Mouse (Mus musculus) embryonic stem cell, embryonic (primary cell): ENCODE data around the gene Soat1.
"Not testable (repeated sequence)": the region's sequence is repeated elsewhere in the genome, so short reads cannot be mapped to it uniquely, and the experiment has no call there.

Experiments
- CTCF ChIA-PET, 4 experiments: fragments of 300-600 bp in 2 of 4; fragments of 350-600 bp in 2 of 4; sonication (Branson Sonifier 250); formaldehyde crosslinking; loops; one replicate each; lab custom pipeline; 2022; ENCODE audit warnings: inconsistent platforms in 2 of 4; lab: Charles Lee
- POLR2A ChIA-PET, 4 experiments: fragments of 300-600 bp in 2 of 4; fragments of 350-600 bp in 2 of 4; sonication (Branson Sonifier 250); formaldehyde crosslinking; loops; one replicate each; lab custom pipeline; 2022; ENCODE audit warnings: antibody characterized with exemption in 4 of 4, inconsistent platforms in 1 of 4; lab: Charles Lee

The Soat1 gene

DNA sequence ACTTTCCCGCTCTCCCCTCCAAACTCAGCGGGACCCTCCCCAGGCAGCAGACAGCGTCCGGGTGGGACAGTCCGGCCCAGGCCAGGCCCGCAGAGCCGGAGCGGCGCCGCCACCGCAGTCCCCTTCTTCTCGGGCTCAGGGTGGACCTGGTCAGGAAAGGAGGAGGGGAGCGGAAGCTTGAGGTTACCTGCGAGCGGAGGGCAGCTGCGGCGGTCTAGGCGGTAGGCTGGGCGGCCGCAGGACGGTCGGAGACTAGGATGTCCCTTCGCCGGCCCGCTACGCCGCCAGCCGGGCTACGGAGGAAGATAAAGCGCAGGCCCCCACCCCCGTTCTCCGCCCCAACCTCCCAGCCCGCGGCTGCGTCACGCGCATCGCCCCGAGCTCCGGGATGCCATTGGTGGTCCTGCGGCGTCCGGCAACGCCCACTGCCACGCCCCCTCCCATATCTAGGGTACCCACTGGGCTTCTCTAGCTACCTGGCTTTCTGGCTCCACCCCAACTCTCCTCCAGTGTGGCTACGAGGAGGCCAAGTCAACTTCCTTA is at the start of gene Soat1:
Gene Soat1 (minus strand): TSS at position 371 of the 543 bp plus-strand sequence.
- ChIA-PET CTCF (interaction anchor here (0.6 to 1.5 kb wide), 10 partner anchors 10 to 1696 kb away, joined by 3 to 7 read pairs (median 4); no protein-coding TSS in a partner anchor), POLR2A (interaction anchor here (0.6 to 1.5 kb wide), 23 partner anchors 10 to 1375 kb away, joined by 3 to 8 read pairs (median 4); partner anchors contain the start of genes Abl2 (in 2 of the 4), Acbd6 (in 1 of the 4), Cep350 (in 1 of the 4) and Ier5 (in 1 of the 4))

DNA sequence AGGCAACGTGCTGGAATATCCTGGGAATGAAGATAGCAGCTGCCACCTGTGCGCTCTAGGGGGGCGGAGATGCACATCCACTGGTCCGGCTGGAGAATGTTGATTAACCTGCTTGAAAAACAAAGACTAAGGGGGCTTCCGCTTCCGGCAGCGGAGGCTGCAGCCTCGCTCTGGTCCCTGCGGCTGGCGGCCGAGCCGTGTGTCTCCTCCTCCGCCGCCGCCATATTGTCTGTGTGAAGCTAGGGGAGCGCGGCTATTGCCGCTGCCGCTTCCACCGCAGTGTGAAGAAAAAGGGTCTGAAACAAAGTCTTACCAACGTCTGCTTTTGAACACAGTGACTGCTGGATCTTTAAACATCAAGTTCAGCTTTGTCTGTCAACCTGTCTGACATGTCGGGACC is 49.7 kb upstream of the Soat1 start, which contains the start of gene Gm10031:
Gene Gm10031 (plus strand): TSS at position 171 of the 400 bp plus-strand sequence.
- CTCF ChIA-PET, POLR2A ChIA-PET: not testable (repeated sequence)

DNA sequence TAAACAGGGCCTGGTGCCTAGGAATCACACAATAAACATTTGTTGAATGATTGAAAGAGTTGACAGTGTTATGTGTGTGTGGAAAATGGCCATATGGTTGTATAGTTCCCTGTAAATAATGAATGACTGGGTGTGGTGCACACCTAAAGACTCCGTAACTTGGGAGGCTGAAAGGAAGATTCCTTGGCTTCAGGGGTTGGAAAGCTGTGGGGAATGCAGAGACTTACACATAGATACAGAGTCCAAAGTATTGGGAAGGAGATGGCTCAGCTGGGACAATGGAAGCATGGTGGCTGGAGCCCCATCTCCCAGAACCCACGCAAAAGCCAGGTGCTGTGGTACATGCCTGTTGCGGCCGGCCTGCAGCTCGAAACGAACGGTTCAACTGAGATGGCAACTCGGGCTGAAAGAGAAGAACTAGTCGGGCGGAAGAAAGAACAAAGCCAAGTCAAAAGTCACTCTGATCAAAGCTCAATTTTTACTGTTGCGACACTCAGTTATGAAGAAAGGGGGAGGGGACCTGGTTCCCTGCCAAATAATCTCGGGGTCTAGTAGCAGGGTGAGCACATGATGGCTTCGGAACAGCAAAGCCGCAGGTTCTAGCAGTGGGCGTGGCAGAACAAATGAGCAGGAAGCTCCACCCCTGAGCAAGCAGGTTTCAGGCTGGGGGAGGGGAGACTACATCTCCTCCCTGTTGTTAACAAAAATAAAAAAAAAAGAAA is 47.8 kb upstream of the Soat1 start:
- POLR2A ChIA-PET = interaction anchor here in 1 of 4 experiments (0.7 kb wide), 1 partner anchor 333 kb away, joined by 3 read pairs; no protein-coding TSS in a partner anchor
- CTCF ChIA-PET = interaction anchor here in 1 of 4 experiments (0.6 to 0.7 kb wide), 2 partner anchors 21 to 53 kb away, joined by 4 to 6 read pairs; no protein-coding TSS in a partner anchor

DNA sequence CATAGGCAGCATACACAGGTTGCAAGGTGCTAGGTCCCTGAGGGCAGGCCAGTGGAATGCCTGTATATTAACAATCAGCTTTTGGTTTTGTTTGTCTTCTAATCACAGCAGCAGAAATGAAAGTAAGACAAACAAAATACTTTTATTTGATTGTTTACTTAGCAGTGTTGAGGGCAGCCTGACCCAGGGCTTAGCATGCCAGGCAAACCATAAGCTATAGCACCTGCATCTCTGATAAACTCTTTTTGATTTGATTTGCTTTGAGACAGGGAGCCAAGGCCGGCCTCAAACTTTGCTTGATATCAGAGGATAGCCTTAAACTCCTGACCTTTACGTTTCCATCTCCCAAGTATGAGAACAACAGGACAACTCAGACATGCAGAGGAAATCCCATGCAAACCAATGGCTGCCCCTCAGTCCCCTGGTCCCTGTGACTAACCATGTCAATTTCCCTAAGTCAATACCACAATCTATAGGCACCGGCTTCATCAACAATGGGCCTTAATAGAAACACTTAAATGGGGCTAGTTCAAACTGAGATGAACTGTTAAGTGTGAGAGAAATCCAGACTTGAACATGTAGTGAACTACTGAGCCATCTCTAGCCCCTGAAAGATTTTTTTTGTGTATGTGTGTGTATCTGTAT is 46.1 kb upstream of the Soat1 start:
- ChIA-PET POLR2A (interaction anchor here in 1 of 4 experiments (0.9 kb wide), 1 partner anchor 8 kb away, joined by 5 read pairs; no protein-coding TSS in a partner anchor), CTCF (no interaction called here)

DNA sequence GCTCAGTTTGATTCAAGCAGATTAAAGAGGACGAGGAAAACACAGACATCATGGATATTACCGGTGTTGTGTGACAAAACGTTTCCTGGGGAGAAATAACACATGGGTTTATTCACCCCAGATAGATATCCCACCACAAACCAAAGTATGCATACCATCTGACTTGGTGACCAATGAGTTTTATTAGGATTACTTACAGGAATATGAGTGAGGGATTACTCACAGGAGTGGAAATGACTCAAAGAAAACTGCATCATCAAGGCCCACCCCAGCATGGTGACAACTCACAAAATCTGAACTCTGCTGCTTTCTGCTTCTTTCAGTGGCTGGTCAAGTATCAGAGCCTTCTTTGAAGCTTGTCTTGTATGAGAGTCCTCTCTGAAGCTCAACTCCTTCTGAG is 33.6 kb upstream of the Soat1 start:
- ChIA-PET POLR2A (interaction anchor here in 1 of 4 experiments (0.7 kb wide), 1 partner anchor 422 kb away, joined by 3 read pairs; no protein-coding TSS in a partner anchor), CTCF (interaction anchor here in 2 of 4 experiments (0.6 to 0.9 kb wide), 3 partner anchors 125 to 555 kb away, joined by 3 to 23 read pairs (median 3); no protein-coding TSS in a partner anchor)

DNA sequence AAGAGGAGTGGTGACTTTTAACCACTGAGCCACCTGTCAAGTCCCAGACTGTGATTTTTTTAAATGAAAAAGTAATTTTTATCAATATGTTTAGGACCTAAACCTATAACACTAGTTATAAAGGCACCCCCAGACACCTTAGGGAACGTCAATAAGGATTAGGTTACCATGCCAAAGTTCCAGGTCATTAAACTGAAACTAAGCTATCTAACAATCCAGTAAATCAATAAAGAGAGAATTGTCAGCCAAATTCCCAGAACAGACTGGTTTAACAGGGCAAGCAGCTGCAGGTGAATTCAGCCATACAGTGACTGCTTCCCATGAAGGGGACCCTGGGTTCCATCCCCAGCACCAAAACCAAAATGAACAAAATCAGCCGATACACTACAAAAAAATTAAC is 31.8 kb upstream of the Soat1 start:
- ChIA-PET POLR2A (no interaction called here), CTCF (interaction anchor here in 2 of 4 experiments (0.6 to 2.3 kb wide), 11 partner anchors 9 to 602 kb away, joined by 3 to 5 read pairs (median 4); partner anchors contain the start of genes Fam20b (in 1 of the 2) and Soat1 (in 1 of the 2))

DNA sequence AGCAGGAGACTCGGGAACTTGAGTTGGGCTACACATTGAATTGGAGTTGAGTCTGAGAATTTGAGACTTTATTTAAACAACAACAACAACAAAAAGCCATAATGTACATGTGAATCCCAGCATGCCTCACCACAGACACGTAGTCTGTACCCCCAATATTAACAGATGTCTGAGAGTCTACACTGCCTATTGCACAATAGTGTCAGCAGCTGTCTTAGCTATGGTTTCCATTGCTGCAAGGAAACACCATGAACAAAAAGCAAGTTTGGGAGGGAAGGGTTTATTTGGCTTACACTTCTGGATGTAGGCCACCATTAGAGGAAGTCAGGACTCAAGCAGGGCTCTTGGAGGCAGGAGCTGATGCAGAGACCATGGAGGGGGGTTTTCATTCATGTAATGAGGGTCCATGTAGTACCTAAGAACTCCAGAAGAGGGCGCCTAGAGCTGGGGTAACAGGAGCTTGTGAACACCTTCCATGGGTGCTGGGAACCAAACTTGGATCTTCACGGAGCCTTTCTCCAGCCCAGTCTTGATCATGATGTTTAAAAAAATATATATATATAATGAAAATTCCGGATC is 30.9 kb upstream of the Soat1 start:
- CTCF ChIA-PET = interaction anchor here (0.5 to 2.3 kb wide), 19 partner anchors 9 to 601 kb away, joined by 3 to 6 read pairs (median 4); partner anchors contain the start of genes Fam20b (in 1 of the 4) and Soat1 (in 1 of the 4)
- POLR2A ChIA-PET = interaction anchor here in 2 of 4 experiments (0.7 to 1.0 kb wide), 4 partner anchors 44 to 939 kb away, joined by 3 to 4 read pairs (median 4); no protein-coding TSS in a partner anchor

DNA sequence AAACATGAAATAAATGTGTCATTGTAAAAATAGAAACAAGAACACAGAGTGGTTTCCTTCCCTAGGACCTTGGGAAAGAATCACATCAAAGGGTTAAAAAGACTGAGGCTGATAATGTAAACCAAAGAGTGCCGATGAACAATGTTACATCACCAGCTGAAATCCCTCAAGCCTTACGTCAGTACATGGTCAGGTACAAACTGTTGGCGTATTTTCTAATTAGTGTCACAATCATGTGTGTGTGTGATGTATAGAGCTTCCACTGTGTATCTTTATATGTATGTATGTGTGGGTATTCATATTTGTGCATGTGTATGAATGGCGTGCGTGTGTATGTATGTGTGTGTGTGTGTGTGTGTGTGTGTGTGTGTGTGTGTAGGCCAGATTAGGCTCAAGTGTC is 22.8 kb upstream of the Soat1 start:
- CTCF ChIA-PET = interaction anchor here in 3 of 4 experiments (0.7 kb wide), 3 partner anchors 8 to 703 kb away, joined by 3 to 4 read pairs (median 4); no protein-coding TSS in a partner anchor
- POLR2A ChIA-PET = interaction anchor here in 1 of 4 experiments (0.7 kb wide), 1 partner anchor 10 kb away, joined by 3 read pairs; no protein-coding TSS in a partner anchor

DNA sequence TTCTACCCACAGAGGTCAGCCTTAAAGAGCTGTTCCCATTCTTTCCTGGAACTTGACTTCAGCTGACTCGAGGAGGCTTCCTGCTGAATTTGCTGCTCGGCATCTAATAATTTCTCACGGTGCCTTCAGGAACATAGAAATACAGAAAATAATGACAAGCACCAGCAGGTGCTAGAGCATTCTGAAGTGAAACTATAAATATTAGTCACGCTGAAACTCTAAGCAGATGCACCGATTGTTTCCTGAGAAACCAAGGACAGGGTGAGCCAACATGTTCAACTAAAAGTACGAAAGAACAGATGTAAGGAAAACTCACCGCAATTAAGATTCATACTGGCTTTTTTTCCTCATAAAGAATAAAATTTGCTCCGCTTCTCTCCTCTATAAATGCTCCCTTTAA is 20.9 kb upstream of the Soat1 start:
- CTCF ChIA-PET = no interaction called here
- POLR2A ChIA-PET = no interaction called here

DNA sequence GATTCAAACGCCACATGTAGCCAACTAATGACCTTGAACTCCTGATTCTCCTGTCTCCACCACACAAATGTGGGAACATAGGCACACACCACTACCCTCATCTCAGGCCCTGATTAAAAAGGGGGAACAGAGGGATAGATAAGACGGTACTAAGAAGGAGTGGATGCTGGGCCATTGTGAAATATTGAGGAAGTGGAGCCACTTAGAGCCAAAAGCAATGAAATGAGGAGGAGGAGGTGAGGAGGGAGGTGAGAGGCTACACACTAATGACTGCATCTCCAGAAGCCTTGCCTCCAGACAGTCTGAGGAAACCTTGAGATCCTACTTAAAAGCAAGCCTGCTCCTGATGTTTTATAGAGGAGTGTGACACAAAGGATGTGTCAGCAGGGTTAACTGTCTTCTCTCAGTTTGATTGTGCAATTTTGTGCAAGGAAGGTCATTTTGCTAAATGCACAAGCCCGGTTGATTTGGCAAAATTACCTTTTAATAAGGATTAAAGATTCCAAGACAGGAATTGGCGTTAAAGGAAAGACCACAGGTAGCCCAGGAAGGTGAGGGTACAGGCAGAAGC is 17.2 kb upstream of the Soat1 start:
- CTCF ChIA-PET = no interaction called here
- POLR2A ChIA-PET = interaction anchor here in 1 of 4 experiments (0.7 kb wide), 1 partner anchor 610 kb away, joined by 3 read pairs; no protein-coding TSS in a partner anchor

DNA sequence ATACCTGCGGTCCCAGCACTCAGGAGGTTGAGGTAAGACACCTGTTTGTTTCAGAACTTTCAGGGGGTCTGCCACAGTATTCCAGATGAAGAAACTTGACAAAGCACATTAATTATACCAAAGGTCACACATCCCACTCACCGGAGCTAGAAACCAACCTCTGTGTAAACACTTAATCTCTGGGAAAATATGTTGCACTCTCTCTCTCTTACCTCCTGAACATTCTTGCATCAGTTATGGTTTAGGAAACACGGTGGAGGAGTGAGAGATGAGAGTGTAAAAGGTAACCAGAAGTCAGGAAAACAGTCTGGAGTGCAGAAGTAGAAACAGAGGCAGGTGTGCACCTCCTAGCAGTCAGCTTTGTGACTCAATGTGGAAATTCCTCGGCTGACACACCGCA is 13.9 kb upstream of the Soat1 start:
- ChIA-PET CTCF (interaction anchor here in 1 of 4 experiments (0.9 to 1.1 kb wide), 2 partner anchors 17 to 65 kb away, joined by 3 read pairs; no protein-coding TSS in a partner anchor), POLR2A (no interaction called here)

DNA sequence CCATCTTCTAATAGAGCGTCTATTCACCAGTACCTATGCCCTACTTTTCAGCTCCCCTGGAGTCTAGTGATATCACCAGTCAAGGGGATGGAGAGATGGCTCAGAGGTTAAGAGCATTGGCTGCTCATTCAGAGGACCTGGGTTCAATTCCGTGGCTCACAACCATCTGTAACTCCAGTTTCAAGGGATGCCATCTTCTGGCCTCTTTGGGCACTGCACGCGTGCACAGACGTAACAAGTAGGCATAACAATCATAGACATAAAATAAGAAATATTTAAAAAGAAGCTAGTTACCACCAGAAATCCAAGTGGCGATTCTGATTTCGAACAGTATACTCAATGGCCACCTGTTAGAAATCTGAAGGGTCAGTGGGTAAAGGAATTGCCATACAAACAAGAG is 13.4 kb upstream of the Soat1 start:
- POLR2A ChIA-PET = interaction anchor here in 1 of 4 experiments (0.5 kb wide), 1 partner anchor 23 kb away, joined by 3 read pairs; no protein-coding TSS in a partner anchor
- CTCF ChIA-PET = interaction anchor here in 3 of 4 experiments (0.6 to 1.1 kb wide), 4 partner anchors 18 to 277 kb away, joined by 3 to 4 read pairs (median 3); no protein-coding TSS in a partner anchor

DNA sequence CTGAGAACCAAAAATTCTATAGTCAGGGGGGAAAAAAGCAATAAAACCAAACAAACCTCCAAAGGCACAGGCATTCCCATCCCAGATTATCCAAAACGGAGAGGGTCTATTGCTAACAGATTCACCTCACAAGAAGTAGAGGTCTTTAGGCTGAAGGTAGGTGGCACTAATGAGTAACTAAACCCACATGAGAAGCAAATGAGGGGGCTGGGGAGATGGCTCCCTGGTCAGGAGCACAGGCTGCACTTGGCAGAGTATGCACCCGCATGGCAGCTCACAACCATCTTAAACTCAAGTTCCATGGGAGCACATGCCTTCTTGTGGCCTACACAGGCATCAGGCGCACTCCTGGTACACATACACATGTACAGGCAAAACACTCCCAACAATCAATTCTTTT is 7.7 kb upstream of the Soat1 start:
- CTCF ChIA-PET = interaction anchor here in 1 of 4 experiments (1.8 kb wide), 1 partner anchor 24 kb away, joined by 4 read pairs; no protein-coding TSS in a partner anchor
- POLR2A ChIA-PET = no interaction called here

DNA sequence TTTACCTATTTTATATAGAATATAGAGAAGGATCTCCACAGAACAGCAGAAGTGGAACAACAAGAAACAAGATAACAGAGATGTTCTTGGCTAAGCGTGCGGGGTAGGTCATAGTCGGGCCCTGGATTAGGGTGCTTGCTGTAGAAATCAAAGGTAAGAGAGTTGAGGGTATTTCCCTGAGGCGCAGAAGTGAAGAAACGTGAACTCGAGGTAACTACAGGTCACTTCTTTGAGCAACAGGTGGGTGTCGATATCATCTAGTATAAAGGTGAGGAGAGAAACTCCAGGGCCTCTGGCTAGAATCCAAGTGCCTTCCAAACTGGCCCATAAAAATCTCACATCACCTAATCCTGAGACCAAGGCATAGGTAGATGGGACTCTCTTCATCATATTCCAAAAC is 2.4 kb upstream of the Soat1 start:
- CTCF ChIA-PET = no interaction called here
- POLR2A ChIA-PET = no interaction called here

DNA sequence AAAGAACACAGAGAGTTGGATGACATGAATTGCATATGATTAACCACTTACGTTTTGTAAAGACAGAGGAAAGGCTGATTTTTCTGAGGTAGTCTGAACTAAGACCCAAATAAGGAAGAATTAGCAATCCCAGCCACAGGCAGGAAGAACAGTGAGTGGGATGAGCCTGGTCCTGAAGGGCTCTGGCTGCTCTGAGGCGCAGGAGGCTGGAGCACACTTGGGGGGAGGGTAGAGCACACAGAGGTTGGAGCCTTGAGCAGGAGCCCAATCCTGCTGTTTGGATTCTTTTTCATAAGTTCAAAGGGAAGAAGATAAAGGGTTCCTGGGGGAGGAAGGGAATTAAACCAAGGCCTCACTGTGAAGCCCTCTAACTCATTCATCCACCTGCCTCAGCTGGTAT is 1.9 kb upstream of the Soat1 start:
- CTCF ChIA-PET = interaction anchor here in 1 of 4 experiments (0.6 kb wide), 1 partner anchor 202 kb away, joined by 10 read pairs; no protein-coding TSS in a partner anchor
- POLR2A ChIA-PET = no interaction called here

DNA sequence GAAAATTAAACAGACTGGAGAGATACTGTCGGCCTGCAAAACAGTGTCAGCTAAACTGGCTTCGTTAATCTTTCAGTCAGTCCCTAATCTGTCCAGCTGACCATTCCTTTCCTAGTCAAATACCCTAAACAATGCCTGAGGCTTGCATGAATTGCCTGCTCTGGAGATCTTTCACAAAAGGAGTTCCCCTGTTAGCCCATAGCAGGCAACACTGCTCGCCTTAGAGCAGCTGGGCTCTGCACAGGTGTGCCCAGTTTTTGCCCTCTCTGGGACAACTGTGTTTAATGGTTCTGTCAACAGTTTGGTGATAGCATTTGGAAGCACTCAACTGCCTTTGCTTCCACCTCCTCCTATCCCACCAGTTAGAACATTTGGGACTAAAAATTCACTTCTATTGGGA is 723 bp upstream of the Soat1 start:
- CTCF ChIA-PET = interaction anchor here in 2 of 4 experiments (0.6 to 1.5 kb wide), 3 partner anchors 30 to 553 kb away, joined by 3 to 7 read pairs (median 5); no protein-coding TSS in a partner anchor
- POLR2A ChIA-PET = interaction anchor here in 1 of 4 experiments (1.0 to 1.2 kb wide), 4 partner anchors 15 to 1376 kb away, joined by 3 to 5 read pairs (median 4); partner anchors contain the start of gene Ier5

DNA sequence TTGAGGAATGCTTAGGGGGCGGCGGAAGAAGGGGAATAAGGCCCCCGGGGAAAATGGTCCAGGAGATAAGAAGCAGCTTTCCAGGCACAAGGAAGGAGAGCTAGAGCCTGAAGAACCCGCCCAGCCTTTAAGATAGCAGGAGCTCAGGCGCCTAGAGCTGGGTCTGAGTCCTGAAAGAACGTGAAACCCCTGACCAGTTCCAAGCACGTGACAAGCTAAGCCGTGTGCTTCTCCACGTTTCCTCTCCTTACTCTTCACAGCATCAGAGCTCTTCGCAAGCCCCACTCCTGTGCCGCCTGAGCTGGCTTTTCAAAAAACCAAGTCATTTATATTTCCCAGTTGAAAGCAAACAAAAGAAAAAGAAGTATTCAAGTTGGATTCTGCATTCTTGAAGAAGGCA is 1.1 kb downstream of the Soat1 start:
- ChIA-PET CTCF (interaction anchor here in 3 of 4 experiments (0.5 to 1.0 kb wide), 4 partner anchors 9 to 93 kb away, joined by 3 to 17 read pairs (median 4); no protein-coding TSS in a partner anchor), POLR2A (interaction anchor here in 3 of 4 experiments (0.6 to 1.5 kb wide), 15 partner anchors 9 to 1465 kb away, joined by 3 to 8 read pairs (median 4); partner anchors contain the start of gene Acbd6 (in 1 of the 3))
